Mouse (Mus musculus) kidney, postnatal 0 days (tissue): ENCODE results near the gene Ppp6r3. TPM values are rescaled to one million over a fixed set of nuclear protein-coding genes. Genes with fewer than 3 reads are reported as not detected.

Source experiments
- ATAC-seq: fragments of 200-750 bp; cut with Nextera tagmentation; replicated peaks from 2 replicates; pipeline ENCODE4 v1.8.0; 2017; ENCODE audit warnings: low read depth, moderate number of reproducible peaks, moderate TSS enrichment, moderate library complexity; ENCODE audit not compliant: low FRiP score
- DNase-seq: peaks from one replicate; pipeline ENCODE4 v3.0.0-alpha.2; 2016; ENCODE audit warnings: low spot score
- H3K27ac ChIP-seq: fragments of 300-500 bp; sonication (generic); 2 replicates; pipeline ENCODE4 v1.5.1; 2014; ENCODE audit warnings: mild to moderate bottlenecking
- H3K27me3 ChIP-seq: fragments of 300-500 bp; sonication (generic); 2 replicates; pipeline ENCODE4 v1.6.1; 2014; ENCODE audit warnings: low read length, mixed read lengths; ENCODE audit not compliant: insufficient read depth
- H3K36me3 ChIP-seq: fragments of 300-500 bp; sonication (generic); 2 replicates; pipeline ENCODE4 v1.6.1; 2014; ENCODE audit warnings: low read length, mixed read lengths; ENCODE audit not compliant: insufficient read depth
- H3K4me1 ChIP-seq: fragments of 300-500 bp; sonication (generic); replicated peaks from 2 replicates; pipeline ENCODE4 v1.6.1; 2014; ENCODE audit warnings: antibody characterized with exemption, low read length, mixed read lengths; ENCODE audit not compliant: insufficient read depth
- H3K4me2 ChIP-seq: fragments of 300-500 bp; sonication (generic); 2 replicates; pipeline ENCODE4 v1.6.1; 2014; ENCODE audit warnings: mild to moderate bottlenecking, low read length, moderate library complexity, mixed read lengths
- H3K4me3 ChIP-seq: fragments of 300-500 bp; sonication (generic); replicated peaks from 2 replicates; pipeline ENCODE4 v1.5.1; 2014; ENCODE audit warnings: low read depth, low read length
- H3K9ac ChIP-seq: fragments of 300-500 bp; sonication (generic); 2 replicates; pipeline ENCODE4 v1.6.1; 2014; ENCODE audit warnings: low read depth, low read length
- H3K9me3 ChIP-seq: fragments of 300-500 bp; sonication (generic); replicated peaks from 2 replicates; pipeline ENCODE4 v1.6.1; 2016; ENCODE audit warnings: low read length, inconsistent platforms, mixed read lengths
- CTCF ChIP-seq: IDR thresholded peaks from 2 replicates; pipeline ENCODE4 v1.5.1; 2016; ENCODE audit warnings: antibody characterized with exemption, low read depth, mild to moderate bottlenecking, moderate library complexity
- WGBS: fragments of 180-500 bp; shearing (Covaris S2); extraction: QIAGEN DNeasy Blood & Tissue Kit; methylation state at CpG from one replicate; pipeline ENCODE4 v1.1.7; 2014; 5-methylcytosine and 5-hydroxymethylcytosine counted together
- polyA plus RNA-seq: library from polyadenylated mRNA; unstranded; fragments of >200 nt; fragmentation: Nextera tagmentation; extraction: Ambion mirVana; gene quantifications from 2 replicates; pipeline ENCODE4 v1.2.1, GENCODE M21; 2015

The Ppp6r3 gene
- polyA plus RNA-seq, 1 experiment from 2014 or later: 37.9 TPM

GRCm38 (mm10) chr19:3471218-3471617 lies 104.3 kb downstream of the Ppp6r3 start:
- no peak for DNase-seq
- no peak for ATAC-seq
- Histone ChIP-seq H3K36me3 (peaks cover 72% of the 10 kb centered on the region), H3K27ac (no peak overlapping the region), H3K9ac (no peak overlapping the region), H3K4me1 (no peaks in the 10 kb centered on the region), H3K27me3 (no peaks in the 10 kb centered on the region), H3K4me3 (no peak overlapping the region), H3K4me2 (no peak overlapping the region), H3K9me3 (no peaks in the 10 kb centered on the region)
- 83% methylated on average over 2 of the region's 2 CpGs for WGBS
- no peak for TF ChIP-seq CTCF

DNA sequence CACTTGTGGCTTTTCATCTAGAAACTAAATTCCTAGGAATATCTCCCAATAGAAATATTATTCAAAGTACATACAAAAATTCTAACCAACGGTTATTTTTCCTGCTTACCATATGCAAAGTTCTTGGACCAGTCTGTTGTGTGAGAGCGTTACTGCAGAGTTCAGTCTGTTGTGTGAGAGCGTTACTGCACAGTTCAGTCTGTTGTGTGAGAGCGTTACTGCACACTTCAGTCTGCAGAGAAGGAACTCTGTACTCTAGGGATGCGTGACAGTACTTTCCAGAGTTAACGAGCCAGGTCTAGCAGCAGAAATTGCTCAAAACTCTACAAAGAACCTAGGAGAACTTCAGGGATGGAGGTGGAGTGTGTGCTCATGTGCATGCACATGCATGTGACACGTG lies 108.0 kb downstream of the Ppp6r3 start:
- ATAC-seq: no peak
- WGBS: 90% methylated on average over 7 of the region's 7 CpGs
- Histone ChIP-seq H3K27me3 (no peaks in the 10 kb centered on the region), H3K9ac (no peak overlapping the region), H3K4me1 (no peaks in the 10 kb centered on the region), H3K9me3 (no peaks in the 10 kb centered on the region), H3K4me2 (no peak overlapping the region), H3K4me3 (no peak overlapping the region), H3K27ac (no peak overlapping the region), H3K36me3 (peaks cover 87% of the 10 kb centered on the region)
- no peak for DNase-seq
- no peak for TF ChIP-seq CTCF

- Histone ChIP-seq H3K4me1 (no peaks in the 10 kb centered on the region), H3K9me3 (no peaks in the 10 kb centered on the region), H3K27ac (no peak overlapping the region), H3K4me3 (no peak overlapping the region), H3K4me2 (no peak overlapping the region), H3K36me3 (peaks cover 86% of the 10 kb centered on the region), H3K27me3 (no peaks in the 10 kb centered on the region), H3K9ac (no peak overlapping the region)
- WGBS: 87% methylated on average over 3 of the region's 3 CpGs
- no peak for ATAC-seq
- no peak for DNase-seq
- no peak for TF ChIP-seq CTCF
Observed at GRCm38 (mm10) chr19:3459986-3460385, 115.6 kb downstream of the Ppp6r3 start.

GRCm38 (mm10) chr19:3458331-3459099 lies 117.0 kb downstream of the Ppp6r3 start:
- no peak for DNase-seq
- no peak overlapping the region for H3K4me2 ChIP-seq
- peaks cover 80% of the 10 kb centered on the region for H3K36me3 ChIP-seq
- ATAC-seq: no peak
- no peak overlapping the region for H3K4me3 ChIP-seq
- 88% methylated on average over 6 of the region's 6 CpGs for WGBS
- no peak overlapping the region for H3K9ac ChIP-seq
- no peaks in the 10 kb centered on the region for H3K27me3 ChIP-seq
- no peak overlapping the region for H3K27ac ChIP-seq
- no peak for TF ChIP-seq CTCF
- H3K9me3 ChIP-seq: no peaks in the 10 kb centered on the region
- no peaks in the 10 kb centered on the region for H3K4me1 ChIP-seq

- no peak for TF ChIP-seq CTCF
- H3K9ac ChIP-seq: no peak overlapping the region
- 96% methylated on average over 4 of the region's 4 CpGs for WGBS
Observed at GRCm38 (mm10) chr19:3457700-3458099, 117.8 kb downstream of the Ppp6r3 start.

GRCm38 (mm10) chr19:3451649-3452048 lies 123.9 kb downstream of the Ppp6r3 start:
- 0 out of 2 replicates have a peak, but pooled peaks have one; percentile 38 for ATAC-seq
- WGBS: 53% methylated on average over 6 of the region's 6 CpGs

More at GRCm38 (mm10) chr19:3457700-3458099, 117.8 kb downstream of the Ppp6r3 start:
- H3K27ac ChIP-seq: no peak overlapping the region
- H3K9me3 ChIP-seq: no peaks in the 10 kb centered on the region
- DNase-seq (no peak), ATAC-seq (no peak)
- no peaks in the 10 kb centered on the region for H3K27me3 ChIP-seq
- no peak overlapping the region for H3K4me2 ChIP-seq
- no peak overlapping the region for H3K4me3 ChIP-seq
- peaks cover 72% of the 10 kb centered on the region for H3K36me3 ChIP-seq
- no peaks in the 10 kb centered on the region for H3K4me1 ChIP-seq

More at GRCm38 (mm10) chr19:3451649-3452048, 123.9 kb downstream of the Ppp6r3 start:
- Histone ChIP-seq H3K27ac (no peak overlapping the region), H3K9me3 (no peaks in the 10 kb centered on the region), H3K36me3 (peaks cover 18% of the 10 kb centered on the region), H3K4me2 (no peak overlapping the region), H3K27me3 (no peaks in the 10 kb centered on the region), H3K4me1 (no peaks in the 10 kb centered on the region), H3K9ac (no peak overlapping the region), H3K4me3 (no peak overlapping the region)
- TF ChIP-seq CTCF: no peak
- DNase-seq: no peak
